Mouse (Mus musculus) liver, adult 2 months (tissue): ENCODE data around the gene Fmo5.

Source experiments
- CTCF ChIP-seq: fragments of 200-500 bp; IDR thresholded peaks from 2 replicates; pipeline ENCODE4 v1.5.1; 2011; ENCODE audit warnings: low read depth, low read length, control low read depth
- POLR2A ChIP-seq: fragments of 200-500 bp; IDR thresholded peaks from 2 replicates; pipeline ENCODE4 v1.6.1; 2011; ENCODE audit warnings: low read length, control low read depth; ENCODE audit not compliant: insufficient read depth; ENCODE audit errors: extremely low read depth

DNA sequence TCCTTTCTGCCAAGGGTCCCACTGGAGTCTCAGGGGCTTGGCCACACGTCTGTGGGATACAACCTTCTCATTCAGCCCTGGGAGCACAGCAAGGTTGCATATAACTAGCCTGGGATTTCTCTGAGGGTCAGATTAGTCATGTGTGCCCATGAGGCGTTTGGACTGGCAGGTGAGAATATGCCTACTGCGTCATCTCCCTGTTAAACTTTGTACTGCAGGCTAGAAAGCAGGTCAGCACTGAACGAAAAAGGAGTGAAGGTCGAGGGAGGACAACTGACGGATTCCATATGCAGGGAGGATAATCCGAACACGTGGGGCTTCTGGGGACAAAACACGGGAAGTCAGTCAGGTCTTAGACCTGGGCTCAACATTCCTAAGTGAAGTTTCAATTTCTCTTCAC is 68.7 kb downstream of the Fmo5 start:
- no peak for TF ChIP-seq POLR2A
- no peak for TF ChIP-seq CTCF
